Mouse (Mus musculus): ENCODE measurements around the gene 9130213A22Rik.
A peak's percentile ranks its signal among the peaks of the same experiment; 100 is the strongest.
"Not testable (repeated sequence)": the region's sequence is repeated elsewhere in the genome, so short reads cannot be mapped to it uniquely, and the experiment has no call there.

9130213A22Rik gene

GRCm38 (mm10) chr11:69105227-69105626 lies 17.2 kb downstream of the 9130213A22Rik start:
- DNase-seq: no peak

- no peak for DNase-seq
Measured at GRCm38 (mm10) chr11:69104487-69104886, 17.9 kb downstream of the 9130213A22Rik start.

- no peak for DNase-seq
Measured at GRCm38 (mm10) chr11:69103531-69104435, 18.6 kb downstream of the 9130213A22Rik start.

- no peak for DNase-seq
Measured at GRCm38 (mm10) chr11:69103121-69103520, 19.3 kb downstream of the 9130213A22Rik start.

GRCm38 (mm10) chr11:69102403-69102725 lies 20.0 kb downstream of the 9130213A22Rik start:
- no peak for DNase-seq

- no peak for DNase-seq
Measured at GRCm38 (mm10) chr11:69101604-69102402, 20.6 kb downstream of the 9130213A22Rik start.

GRCm38 (mm10) chr11:69100639-69101360 lies 21.6 kb downstream of the 9130213A22Rik start:
- DNase-seq: no peak

GRCm38 (mm10) chr11:69099915-69100345 lies 22.5 kb downstream of the 9130213A22Rik start:
- peak; percentile 96 for DNase-seq

- DNase-seq: peak; percentile 89 to 91
Measured at GRCm38 (mm10) chr11:69099177-69099914, 23.0 kb downstream of the 9130213A22Rik start.

GRCm38 (mm10) chr11:69098762-69099091 lies 23.7 kb downstream of the 9130213A22Rik start:
- DNase-seq: peak; percentile 99

GRCm38 (mm10) chr11:69098039-69098761 lies 24.2 kb downstream of the 9130213A22Rik start:
- DNase-seq: no peak

- DNase-seq: peak; percentile 100
Measured at GRCm38 (mm10) chr11:69096987-69097900, 25.1 kb downstream of the 9130213A22Rik start.

GRCm38 (mm10) chr11:69096360-69096986 lies 25.9 kb downstream of the 9130213A22Rik start:
- no peak for DNase-seq

- peak; percentile 51 to 64 for DNase-seq
Measured at GRCm38 (mm10) chr11:69095511-69096231, 26.7 kb downstream of the 9130213A22Rik start.

GRCm38 (mm10) chr11:69094697-69095429 lies 27.5 kb downstream of the 9130213A22Rik start, which contains the start of gene Per1:
Gene Per1 (plus strand): TSS chr11:69095217.
- peak; percentile 99 to 100 for DNase-seq

GRCm38 (mm10) chr11:69093856-69094255 lies 28.5 kb downstream of the 9130213A22Rik start:
- not testable (repeated sequence) for DNase-seq

- DNase-seq: no peak
Measured at GRCm38 (mm10) chr11:69092871-69093270, 29.5 kb downstream of the 9130213A22Rik start.

GRCm38 (mm10) chr11:69092386-69092751 lies 30.0 kb downstream of the 9130213A22Rik start:
- peak; percentile 93 to 97 for DNase-seq

All from kidney, postnatal 36 days (tissue).